Comparison of ENCODE assay signal across 16 mouse cellular contexts in genomic region chr4:10114831-10115230, GRCm38 (mm10).
"Had no signal": no experiment of that assay in that cellular context is flagged by ENCODE, and none has a peak within 500 bp of the region (broad histone marks: within the 10 kb centered on the region; RNA-seq: fewer than 3 reads in every experiment).

No protein-coding gene starts in this region.

- H3K4me2 ChIP-seq: midbrain, embryonic 12.5 days; neural tube, embryonic 13.5 days; neural tube, embryonic 15.5 days had no signal

- H3K4me3 ChIP-seq: midbrain, embryonic 10.5 days; midbrain, embryonic 12.5 days; myocyte; neural tube, embryonic 13.5 days; neural tube, embryonic 15.5 days had no signal

- H3K9me3 ChIP-seq: midbrain, embryonic 10.5 days; midbrain, embryonic 12.5 days; neural tube, embryonic 13.5 days; neural tube, embryonic 15.5 days had no signal

- H3K27ac ChIP-seq: liver, embryonic 14.5 days; midbrain, embryonic 10.5 days; midbrain, embryonic 12.5 days; neural tube, embryonic 13.5 days; neural tube, embryonic 15.5 days had no signal

- H3K36me3 ChIP-seq: midbrain, embryonic 10.5 days; midbrain, embryonic 12.5 days; neural tube, embryonic 13.5 days; neural tube, embryonic 15.5 days had no signal

- H3K27me3 ChIP-seq: midbrain, embryonic 12.5 days; neural tube, embryonic 13.5 days; neural tube, embryonic 15.5 days had no signal

- H3K9ac ChIP-seq: liver, embryonic 14.5 days; midbrain, embryonic 12.5 days; neural tube, embryonic 13.5 days; neural tube, embryonic 15.5 days had no signal

- ATAC-seq: midbrain, embryonic 16.5 days had no signal

- DNase-seq: lung, adult 18-20 months; lung, postnatal 10 days; lung, postnatal 4 days; right cerebral cortex, postnatal 25 days; right cerebral cortex, postnatal 4 days; spleen, adult 18-20 months; thymus, adult 18-20 months; thymus, postnatal 14 days; thymus, postnatal 36 days had no signal

- H3K4me1 ChIP-seq: midbrain, embryonic 10.5 days; midbrain, embryonic 12.5 days; neural tube, embryonic 13.5 days; neural tube, embryonic 15.5 days had no signal
